Mouse (Mus musculus): ENCODE data around the gene Ltb4r1. TPM values are rescaled to one million over a fixed set of nuclear protein-coding genes. Genes with fewer than 3 reads are reported as not detected.

The Ltb4r1 gene
- polyA plus RNA-seq, 1 experiment from 2014 or later: 0.49 TPM

- Histone ChIP-seq H3K4me2 (no peak overlapping the region), H3K9ac (no peak overlapping the region), H3K9me3 (replicated peaks) (no peaks in the 10 kb centered on the region), H3K36me3 (peaks cover 12% of the 10 kb centered on the region; the same call in 1 of the 2 replicates), H3K4me1 (replicated peaks) (peaks cover 11% of the 10 kb centered on the region), H3K27ac (ENCODE audit: poor library complexity, severe bottlenecking) (no peak overlapping the region), H3K27me3 (replicated peaks) (peaks cover 44% of the 10 kb centered on the region), H3K4me3 (no peak overlapping the region)
- WGBS: 68% methylated on average over 16 of the region's 16 CpGs
- ATAC-seq (ENCODE audit: insufficient number of reproducible peaks, low FRiP score): no peak
These were observed 3.4 kb downstream of the Ltb4r1 start for GRCm38 (mm10) chr14:55769087-55769703.

- ATAC-seq (ENCODE audit: insufficient number of reproducible peaks, low FRiP score): no peak
- H3K27me3 ChIP-seq (replicated peaks): peaks cover 8% of the 10 kb centered on the region
- H3K4me3 ChIP-seq: no peak overlapping the region
- H3K9me3 ChIP-seq (replicated peaks): no peaks in the 10 kb centered on the region
- peaks cover 22% of the 10 kb centered on the region for H3K4me1 ChIP-seq (replicated peaks)
- no peak overlapping the region for H3K27ac ChIP-seq (ENCODE audit: poor library complexity, severe bottlenecking)
- H3K4me2 ChIP-seq: no peak overlapping the region
- 47% methylated on average over 7 of the region's 7 CpGs for WGBS
- H3K9ac ChIP-seq: no peak overlapping the region
- peaks cover 29% of the 10 kb centered on the region for H3K36me3 ChIP-seq
These were observed 10.9 kb downstream of the Ltb4r1 start for GRCm38 (mm10) chr14:55776711-55777110.

GRCm38 (mm10) chr14:55777176-55777575, 11.4 kb downstream of the Ltb4r1 start:
- H3K27ac ChIP-seq (ENCODE audit: poor library complexity, severe bottlenecking): no peak overlapping the region
- H3K4me1 ChIP-seq (replicated peaks): peaks cover 25% of the 10 kb centered on the region
- no peak overlapping the region for H3K4me3 ChIP-seq
- WGBS: 18% methylated on average over 3 of the region's 3 CpGs
- ATAC-seq (ENCODE audit: insufficient number of reproducible peaks, low FRiP score): no peak
- H3K4me2 ChIP-seq: no peak overlapping the region
- no peak overlapping the region for H3K9ac ChIP-seq
- H3K36me3 ChIP-seq: peaks cover 29% of the 10 kb centered on the region
- peaks cover 11% of the 10 kb centered on the region for H3K27me3 ChIP-seq (replicated peaks)
- H3K9me3 ChIP-seq (replicated peaks): no peaks in the 10 kb centered on the region

GRCm38 (mm10) chr14:55777806-55778205, 12.0 kb downstream of the Ltb4r1 start:
- H3K4me2 ChIP-seq: no peak overlapping the region
- no peak overlapping the region for H3K4me3 ChIP-seq
- no peak overlapping the region for H3K27ac ChIP-seq (ENCODE audit: poor library complexity, severe bottlenecking)
- ATAC-seq (ENCODE audit: insufficient number of reproducible peaks, low FRiP score): no peak
- 83% methylated on average over 11 of the region's 11 CpGs for WGBS
- H3K27me3 ChIP-seq (replicated peaks): peaks cover 17% of the 10 kb centered on the region
- H3K36me3 ChIP-seq: peaks cover 29% of the 10 kb centered on the region
- no peaks in the 10 kb centered on the region for H3K9me3 ChIP-seq (replicated peaks)
- H3K4me1 ChIP-seq (replicated peaks): peaks cover 25% of the 10 kb centered on the region
- H3K9ac ChIP-seq: no peak overlapping the region

GRCm38 (mm10) chr14:55778686-55779085, 12.9 kb downstream of the Ltb4r1 start:
- WGBS: 86% methylated on average over 15 of the region's 15 CpGs
- no peak overlapping the region for H3K4me3 ChIP-seq
- no peak overlapping the region for H3K4me2 ChIP-seq
- H3K27ac ChIP-seq (ENCODE audit: poor library complexity, severe bottlenecking): no peak overlapping the region
- H3K4me1 ChIP-seq (replicated peaks): peaks cover 29% of the 10 kb centered on the region
- peaks cover 23% of the 10 kb centered on the region for H3K36me3 ChIP-seq
- H3K9ac ChIP-seq: no peak overlapping the region
- peaks cover 18% of the 10 kb centered on the region for H3K27me3 ChIP-seq (replicated peaks)
- no peaks in the 10 kb centered on the region for H3K9me3 ChIP-seq (replicated peaks)
- ATAC-seq (ENCODE audit: insufficient number of reproducible peaks, low FRiP score): no peak

- Histone ChIP-seq H3K4me2 (no peak overlapping the region), H3K27me3 (replicated peaks) (peaks cover 27% of the 10 kb centered on the region), H3K27ac (ENCODE audit: poor library complexity, severe bottlenecking) (no peak overlapping the region), H3K36me3 (peaks cover 18% of the 10 kb centered on the region), H3K9ac (no peak overlapping the region), H3K9me3 (replicated peaks) (no peaks in the 10 kb centered on the region), H3K4me1 (replicated peaks) (peaks cover 38% of the 10 kb centered on the region), H3K4me3 (no peak overlapping the region)
- ATAC-seq (ENCODE audit: insufficient number of reproducible peaks, low FRiP score): no peak
- 50% methylated on average over 16 of the region's 16 CpGs for WGBS
These were observed 13.9 kb downstream of the Ltb4r1 start for GRCm38 (mm10) chr14:55779656-55780055.

GRCm38 (mm10) chr14:55780736-55781135, 15.0 kb downstream of the Ltb4r1 start:
- no peak overlapping the region for H3K27ac ChIP-seq (ENCODE audit: poor library complexity, severe bottlenecking)
- peaks cover 11% of the 10 kb centered on the region for H3K36me3 ChIP-seq
- H3K27me3 ChIP-seq (replicated peaks): peaks cover 37% of the 10 kb centered on the region
- no peak for ATAC-seq (ENCODE audit: insufficient number of reproducible peaks, low FRiP score)
- peaks cover 40% of the 10 kb centered on the region for H3K4me1 ChIP-seq (replicated peaks)
- peak overlapping the region; percentile 68; the same call in 1 of the 2 replicates for H3K4me2 ChIP-seq
- H3K9ac ChIP-seq: no peak overlapping the region
- 68% methylated on average over 11 of the region's 11 CpGs for WGBS
- no peak overlapping the region for H3K4me3 ChIP-seq
- H3K9me3 ChIP-seq (replicated peaks): no peaks in the 10 kb centered on the region

- Histone ChIP-seq H3K9ac (peak overlapping the region; percentile 37; the same call in 1 of the 2 replicates), H3K9me3 (replicated peaks) (no peaks in the 10 kb centered on the region), H3K27me3 (replicated peaks) (peaks cover 43% of the 10 kb centered on the region), H3K4me3 (peak overlapping the region; percentile 18), H3K36me3 (peaks cover 11% of the 10 kb centered on the region), H3K4me1 (replicated peaks) (peaks cover 40% of the 10 kb centered on the region), H3K4me2 (peak overlapping the region; percentile 68), H3K27ac (ENCODE audit: poor library complexity, severe bottlenecking) (no peak overlapping the region)
- peak; percentile 36; the same call in 1 of the 2 replicates for ATAC-seq (ENCODE audit: insufficient number of reproducible peaks, low FRiP score)
- 14% methylated on average over 14 of the region's 14 CpGs for WGBS
These were observed 15.5 kb downstream of the Ltb4r1 start for GRCm38 (mm10) chr14:55781310-55781709.

- H3K27me3 ChIP-seq (replicated peaks): peaks cover 54% of the 10 kb centered on the region
These were observed 16.7 kb downstream of the Ltb4r1 start for GRCm38 (mm10) chr14:55782361-55782960.

GRCm38 (mm10) chr14:55783171-55783957, 17.6 kb downstream of the Ltb4r1 start:
- H3K27me3 ChIP-seq (replicated peaks): peaks cover 59% of the 10 kb centered on the region
- WGBS: 2% methylated on average over 31 of the region's 31 CpGs
- ATAC-seq (ENCODE audit: insufficient number of reproducible peaks, low FRiP score): peak; percentile 54

More at GRCm38 (mm10) chr14:55782361-55782960, 16.7 kb downstream of the Ltb4r1 start:
- ATAC-seq (ENCODE audit: insufficient number of reproducible peaks, low FRiP score): no peak
- Histone ChIP-seq H3K27ac (ENCODE audit: poor library complexity, severe bottlenecking) (peak overlapping the region; percentile 77), H3K9me3 (replicated peaks) (no peaks in the 10 kb centered on the region), H3K4me3 (peak overlapping the region; percentile 53), H3K4me1 (replicated peaks) (peaks cover 31% of the 10 kb centered on the region), H3K36me3 (peaks cover 11% of the 10 kb centered on the region), H3K9ac (peak overlapping the region; percentile 54; the same call in 1 of the 2 replicates), H3K4me2 (peak overlapping the region; percentile 68)
- WGBS: 43% methylated on average over 9 of the region's 9 CpGs

GRCm38 (mm10) chr14:55783958-55784235, 18.1 kb downstream of the Ltb4r1 start, which contains the start of gene Adcy4:
Adcy4 (minus strand) TSS chr14:55784095.
- Histone ChIP-seq H3K4me2 (peak within 1 kb of the TSS; percentile 68), H3K27ac (ENCODE audit: poor library complexity, severe bottlenecking) (peak within 1 kb of the TSS; percentile 77), H3K9ac (peak within 1 kb of the TSS; percentile 69), H3K36me3 (peaks cover 6% of the 10 kb centered on the region), H3K4me1 (replicated peaks) (peaks cover 39% of the 10 kb centered on the region), H3K4me3 (peak within 1 kb of the TSS; percentile 53), H3K9me3 (replicated peaks) (no peaks in the 10 kb centered on the region), H3K27me3 (replicated peaks) (peaks cover 62% of the 10 kb centered on the region)
- ATAC-seq (ENCODE audit: insufficient number of reproducible peaks, low FRiP score): peak; percentile 45
- WGBS: 1% methylated on average over 13 of the region's 13 CpGs

More at GRCm38 (mm10) chr14:55783171-55783957, 17.6 kb downstream of the Ltb4r1 start:
- Histone ChIP-seq H3K4me2 (peak overlapping the region; percentile 68), H3K9ac (peak overlapping the region; percentile 69), H3K9me3 (replicated peaks) (no peaks in the 10 kb centered on the region), H3K4me3 (peak overlapping the region; percentile 53), H3K27ac (ENCODE audit: poor library complexity, severe bottlenecking) (peak overlapping the region; percentile 77), H3K4me1 (replicated peaks) (peaks cover 35% of the 10 kb centered on the region), H3K36me3 (peaks cover 11% of the 10 kb centered on the region)

Data from heart, embryonic 12.5 days (tissue).